1 mouse cellular context compared by ENCODE assay signal in the genomic region with DNA sequence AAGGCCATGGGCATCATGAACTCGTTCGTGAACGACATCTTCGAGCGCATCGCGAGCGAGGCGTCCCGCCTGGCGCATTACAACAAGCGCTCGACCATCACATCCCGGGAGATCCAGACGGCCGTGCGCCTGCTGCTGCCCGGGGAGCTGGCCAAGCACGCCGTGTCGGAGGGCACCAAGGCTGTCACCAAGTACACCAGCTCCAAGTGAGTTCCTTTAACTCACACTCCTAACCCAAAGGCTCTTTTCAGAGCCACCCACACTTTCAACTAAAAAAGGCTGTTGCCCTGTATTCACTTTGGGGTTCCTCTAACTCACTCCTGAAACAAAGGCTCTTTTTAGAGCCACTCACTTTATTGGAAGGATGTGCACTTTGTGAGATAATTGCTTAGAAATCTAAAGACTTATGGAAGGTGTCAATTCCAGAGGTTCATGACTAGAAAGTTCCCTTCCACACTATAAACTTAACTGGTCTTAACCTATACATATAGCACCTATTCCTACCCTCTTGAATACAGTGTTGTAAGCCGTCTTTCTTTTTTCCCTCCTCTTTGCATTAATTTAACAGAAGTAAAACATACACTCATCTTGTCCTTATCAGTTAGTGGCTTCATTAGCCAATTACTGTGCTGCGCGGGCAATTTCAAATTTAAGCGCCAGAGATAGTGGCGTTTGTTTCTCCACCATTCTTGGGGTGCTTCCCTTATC.
A peak's percentile ranks its signal among the peaks of the same experiment; 100 is the strongest.
TF ChIP-seq lines count a peak whose summit lies in the region.

No protein-coding gene starts in this region.

TF ChIP-seq in CH12.LX, 34 proteins besides CTCF, POLR2A, EP300 and RAD21:
- TF ChIP-seq CHD2 (IDR thresholded peaks at IDR 0.05; ENCODE audit: low read length), result peak; percentile 54
- TF ChIP-seq NRF1 (IDR thresholded peaks at IDR 0.05; ENCODE audit: low read depth, low read length), result peak; percentile 35; the same call in 1 of the 2 replicates
- peak; percentile 96 for TF ChIP-seq ZMIZ1 (IDR thresholded peaks at IDR 0.05; ENCODE audit: low read depth, low read length)
- TF ChIP-seq POLR2AphosphoS2 (IDR thresholded peaks at IDR 0.05; ENCODE audit: low read depth, low read length), result peak; percentile 99
- peak; percentile 49; the same call in 1 of the 2 replicates for TF ChIP-seq UBTF (IDR thresholded peaks at IDR 0.05; ENCODE audit: low read depth, low read length)
- 0 out of 2 replicates have a peak, but pooled peaks have one; percentile 35 for TF ChIP-seq TBP (conservative IDR thresholded peaks at IDR 0.05; ENCODE audit: low read depth, low read length)
- TF ChIP-seq E2F4 (IDR thresholded peaks at IDR 0.05; ENCODE audit: insufficient replicate concordance, low read depth, low read length), result peak; percentile 96
- peak; percentile 89 for TF ChIP-seq SIN3A (IDR thresholded peaks at IDR 0.05; ENCODE audit: low read length)
- TF ChIP-seq CHD1 (IDR thresholded peaks at IDR 0.05; ENCODE audit: low read depth, low read length), result peak; percentile 48; the same call in 1 of the 2 replicates
- peak; percentile 73; the same call in 1 of the 2 replicates for TF ChIP-seq NELFE (IDR thresholded peaks at IDR 0.05; ENCODE audit: low read depth, low read length)
